Mouse (Mus musculus) lung, postnatal 36 days (tissue): Measurements from ENCODE around the gene Klf3.
A peak's percentile ranks its signal among the peaks of the same experiment; 100 is the strongest.

Experiments
- DNase-seq: peaks from one replicate; pipeline ENCODE4 v3.0.0; 2022; ENCODE audit warnings: mixed read lengths

Klf3 gene

DNA sequence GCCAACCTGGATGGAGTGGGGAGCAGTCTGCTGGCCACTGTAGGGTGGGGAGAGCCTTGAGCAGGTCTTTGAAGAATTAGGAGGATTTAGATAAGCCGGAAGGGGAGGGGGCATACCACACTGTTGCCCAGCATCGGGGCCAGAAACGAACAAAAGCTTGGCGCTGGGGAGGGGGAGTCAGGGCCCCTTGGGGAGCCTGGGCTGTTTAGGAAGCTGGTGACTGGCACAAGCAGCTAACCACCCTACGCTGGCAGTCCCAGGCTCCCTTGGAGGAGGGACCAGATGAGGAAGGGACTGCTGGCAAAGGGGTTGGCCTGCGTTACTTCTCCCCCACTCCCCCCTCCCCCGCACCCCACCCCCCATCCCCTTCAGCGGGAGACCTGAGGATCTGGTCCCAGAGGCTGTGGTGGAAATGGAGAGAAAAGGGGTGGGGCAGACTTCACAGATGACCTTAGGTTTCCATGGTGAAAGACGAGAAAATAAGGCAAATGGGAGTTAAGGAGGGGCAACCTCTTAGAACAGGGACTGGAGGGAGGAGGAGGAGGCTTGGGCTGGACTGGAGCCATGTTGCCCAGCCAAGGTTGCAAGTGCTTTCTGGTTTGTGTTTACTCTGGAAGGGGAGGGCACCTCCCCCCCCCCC, 7.8 kb downstream of the Klf3 start:
- DNase-seq, result peak; percentile 79

DNA sequence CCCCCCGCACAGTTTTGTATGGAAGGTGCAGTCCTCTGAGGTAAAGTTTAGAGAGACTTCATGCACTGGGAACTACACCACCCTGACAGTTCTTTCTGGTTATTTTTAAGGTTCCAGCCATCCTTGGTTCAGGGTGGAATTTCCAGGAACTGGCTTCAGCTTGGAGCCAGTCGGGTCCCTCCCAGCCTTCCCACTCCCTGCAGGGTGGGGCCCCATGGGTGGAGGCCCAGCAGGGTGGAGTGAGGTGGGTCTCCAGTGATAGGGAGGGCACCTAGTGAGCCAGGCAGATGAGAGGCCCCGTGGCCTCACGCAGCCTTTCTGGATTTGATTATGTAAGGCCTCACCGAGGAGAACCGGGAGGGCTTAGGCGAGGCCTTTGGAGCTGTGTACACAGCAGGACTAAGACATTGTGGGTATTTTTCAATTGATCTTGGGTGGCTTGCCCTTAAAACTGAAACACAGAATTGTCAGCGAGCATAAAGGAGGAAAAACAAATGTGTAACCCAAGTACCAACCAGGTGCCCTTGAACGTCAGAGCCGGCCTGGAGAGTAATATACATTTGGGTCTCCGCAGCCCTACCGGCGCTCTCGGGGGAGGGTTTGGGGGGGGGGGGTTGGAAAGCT, 8.4 kb downstream of the Klf3 start:
- peak; percentile 80 for DNase-seq

DNA sequence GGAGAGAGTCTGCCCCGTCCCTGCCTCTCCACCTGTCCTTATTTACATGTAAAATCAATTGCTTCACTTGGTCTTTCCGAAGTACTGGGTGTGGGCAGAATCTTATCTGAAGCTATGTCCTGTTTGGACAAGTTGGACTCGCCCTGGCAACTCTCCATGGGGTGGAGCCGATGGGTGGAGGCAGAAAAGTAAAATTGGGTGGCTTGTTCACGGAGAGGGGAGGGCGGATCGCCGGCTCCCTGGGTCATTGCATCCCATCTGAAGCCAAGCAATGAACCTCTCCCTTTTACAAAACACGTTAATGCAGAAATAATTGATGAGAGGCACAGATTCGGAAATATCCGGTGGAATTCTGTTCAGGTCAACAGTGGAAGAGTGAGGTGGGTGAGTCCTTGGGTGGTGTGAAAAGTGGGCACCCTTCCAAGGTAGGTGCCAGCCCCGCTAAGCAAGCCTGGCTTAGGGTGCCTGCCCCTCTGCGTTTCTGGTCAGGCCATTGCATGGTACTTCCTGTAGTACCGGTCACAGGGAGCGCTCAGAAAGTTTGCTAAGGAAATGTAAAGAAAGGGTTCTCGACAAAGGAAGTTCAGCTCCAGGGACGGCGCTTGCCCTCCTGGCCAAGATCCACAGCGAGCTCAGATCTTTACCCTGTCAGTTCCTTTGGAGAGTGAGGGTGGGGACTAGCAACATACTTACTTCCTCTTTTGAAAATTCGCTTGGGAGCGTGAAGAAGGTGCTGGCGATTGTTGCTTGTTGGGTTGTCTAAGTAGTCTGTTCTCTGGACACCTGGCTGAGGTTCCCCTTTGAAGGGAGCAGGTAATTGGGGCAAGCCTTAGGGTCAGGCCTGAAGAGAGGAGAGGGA, 9.2 kb downstream of the Klf3 start:
- DNase-seq, result peak; percentile 97

DNA sequence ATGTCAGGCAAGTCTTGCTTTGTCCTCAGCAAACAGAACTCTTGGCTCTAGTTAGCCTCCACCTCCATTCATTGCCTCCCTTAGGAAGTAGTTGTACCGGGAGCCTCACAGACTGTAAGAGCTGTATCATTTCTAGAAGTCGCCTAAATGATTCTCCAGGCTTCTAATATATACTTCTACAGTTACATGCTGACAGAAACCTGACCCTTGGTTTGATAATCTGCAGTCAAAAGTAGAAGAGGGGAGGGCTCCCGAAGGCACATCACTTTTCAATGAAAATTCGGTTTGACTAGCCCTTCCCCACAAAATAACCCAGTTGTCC, 9.8 kb downstream of the Klf3 start:
- DNase-seq, result no peak

DNA sequence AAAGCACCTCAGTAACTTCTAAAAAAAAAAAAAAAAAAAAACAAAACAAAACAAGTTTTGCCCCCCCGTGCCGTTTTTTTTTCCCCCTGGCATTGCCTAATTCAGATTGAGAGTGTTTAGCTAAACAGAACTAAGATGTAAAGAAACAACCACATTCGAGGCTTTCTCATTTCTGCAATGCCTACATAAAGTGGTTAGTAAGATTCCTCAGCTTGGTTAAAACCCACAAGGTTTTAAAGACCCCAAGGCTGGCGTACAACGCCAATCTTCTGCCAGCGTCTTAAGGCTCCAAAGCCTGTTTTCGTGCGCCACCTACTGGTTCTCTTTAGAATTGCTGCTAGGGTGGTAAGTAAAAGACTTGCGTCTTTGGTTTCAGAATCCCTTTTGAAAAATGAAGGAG, 10.2 kb downstream of the Klf3 start:
- DNase-seq, result peak; percentile 94

DNA sequence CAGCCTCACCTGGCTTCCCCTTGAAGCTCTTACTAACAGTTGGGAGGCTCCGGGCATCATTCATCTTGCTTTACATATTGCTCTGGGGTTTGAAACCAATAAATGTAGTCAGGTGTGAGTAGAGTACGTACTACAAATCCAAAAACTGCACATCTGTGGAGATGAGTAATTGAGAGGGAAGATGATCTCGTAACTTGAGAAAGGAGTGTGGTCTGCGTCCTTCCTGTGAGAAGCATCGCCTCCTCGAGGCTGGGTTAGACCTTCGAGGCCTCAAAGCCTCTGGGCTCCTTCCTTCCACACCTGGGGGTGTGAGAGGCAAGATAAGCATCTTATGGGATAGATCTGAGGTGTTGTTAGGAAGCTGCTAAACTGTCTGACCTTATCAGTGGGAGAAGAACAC, 11.2 kb downstream of the Klf3 start:
- DNase-seq, result no peak

DNA sequence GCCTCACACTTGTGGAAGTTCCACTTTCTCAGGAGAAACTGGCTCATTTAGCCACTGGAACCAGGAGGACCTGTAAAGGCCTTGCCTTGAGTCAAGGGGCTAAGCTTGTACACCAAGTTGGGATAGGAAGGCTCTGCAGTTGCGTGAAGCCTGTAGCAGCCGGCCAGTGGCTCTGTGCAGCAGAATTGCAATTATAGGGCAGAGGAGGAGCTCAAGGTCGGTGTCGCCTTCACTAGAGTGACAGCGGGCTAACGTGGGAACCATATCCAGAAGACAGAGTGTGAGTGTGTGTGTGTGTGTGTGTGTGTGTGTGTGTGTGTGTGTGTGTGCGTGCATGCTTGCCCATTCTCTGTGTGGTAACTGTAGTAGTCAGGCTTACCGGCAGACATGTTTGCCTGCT, 12.4 kb downstream of the Klf3 start:
- no peak for DNase-seq

DNA sequence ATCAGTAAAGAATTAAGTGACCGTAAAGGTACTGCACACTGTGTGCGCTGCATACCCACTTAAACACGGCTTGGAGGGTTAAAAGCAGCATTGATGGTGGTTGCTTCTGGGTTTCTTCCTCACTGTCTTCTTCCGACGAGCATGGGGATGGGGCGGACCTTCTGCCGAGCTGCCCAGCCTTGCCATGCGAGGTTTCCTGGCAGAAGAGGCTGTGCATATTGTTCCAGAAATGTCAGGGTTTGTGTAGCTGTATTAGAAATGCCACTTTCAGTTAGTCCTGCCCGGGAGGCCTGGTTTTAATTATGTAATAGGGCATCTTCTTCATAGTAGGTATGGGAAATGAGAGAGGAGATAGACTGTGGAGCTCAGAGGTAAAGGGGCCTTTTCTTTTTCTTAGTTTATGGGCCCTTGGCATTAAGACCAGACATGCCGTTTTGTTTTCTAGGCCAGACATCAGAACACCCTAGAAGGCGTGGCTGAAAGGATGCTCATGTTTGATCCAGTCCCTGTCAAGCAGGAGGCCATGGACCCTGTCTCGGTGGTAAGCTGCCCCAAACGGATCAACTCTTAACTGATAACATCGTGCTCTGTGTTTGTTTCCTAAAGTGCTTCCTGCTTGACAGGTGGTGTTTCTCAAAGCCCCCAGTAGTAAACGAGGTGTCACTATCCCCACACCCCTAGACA, 13.2 kb downstream of the Klf3 start:
- no peak for DNase-seq

DNA sequence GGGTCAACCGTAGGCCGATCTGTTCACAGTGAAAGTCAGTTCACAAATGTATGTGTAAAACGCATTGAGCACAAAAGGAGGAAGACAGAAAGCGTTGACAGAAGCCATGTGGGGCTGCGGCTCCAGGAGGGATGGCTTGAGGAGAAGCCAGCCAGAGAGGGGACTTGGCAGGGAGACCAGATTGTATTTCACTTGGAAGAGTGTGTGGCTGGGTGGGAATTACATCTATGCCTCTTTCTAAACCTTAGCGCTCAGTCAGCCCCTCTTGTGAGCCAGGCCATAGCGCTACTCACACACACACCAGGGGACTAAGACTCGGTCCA, 13.7 kb downstream of the Klf3 start:
- DNase-seq, result no peak

DNA sequence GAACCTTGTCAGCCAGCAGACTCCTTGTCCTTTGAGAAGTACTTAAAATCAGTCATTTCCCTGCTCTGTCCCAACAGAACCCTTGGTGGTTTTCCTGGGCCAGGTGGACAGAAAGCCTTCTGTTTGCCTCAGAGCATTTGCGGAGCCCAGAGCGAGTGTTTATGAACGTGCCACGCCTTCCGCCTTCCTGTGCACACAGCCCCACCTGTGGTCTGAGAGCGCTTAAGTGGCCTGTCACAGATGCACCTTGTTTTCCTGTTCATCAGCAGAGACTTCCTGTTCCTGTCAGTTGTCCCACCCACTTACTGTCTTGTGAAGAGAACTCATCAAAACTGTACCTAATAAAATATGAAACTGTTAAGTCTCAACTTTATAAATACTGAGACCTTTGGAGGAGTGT, 16.2 kb downstream of the Klf3 start:
- peak; percentile 77 for DNase-seq

DNA sequence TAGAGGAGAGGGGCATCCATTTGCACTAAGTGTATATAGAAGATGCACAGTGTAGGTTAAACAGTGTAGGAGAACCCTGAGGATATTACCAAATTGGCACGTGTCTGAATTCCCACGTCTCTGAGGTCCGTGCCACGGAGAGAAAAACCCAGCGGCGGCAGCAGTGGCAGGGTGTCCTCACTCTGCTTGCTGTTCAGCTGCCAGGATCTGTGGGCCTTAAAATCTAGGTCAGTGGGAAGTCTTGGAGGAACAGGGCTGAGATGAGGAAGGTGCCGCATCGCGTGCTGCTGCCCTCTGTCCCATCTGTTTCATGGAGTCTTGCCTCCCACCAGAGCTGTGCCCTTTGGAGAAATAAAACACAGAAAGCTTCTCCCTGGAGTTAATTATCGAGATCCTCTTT, 16.9 kb downstream of the Klf3 start:
- no peak for DNase-seq

DNA sequence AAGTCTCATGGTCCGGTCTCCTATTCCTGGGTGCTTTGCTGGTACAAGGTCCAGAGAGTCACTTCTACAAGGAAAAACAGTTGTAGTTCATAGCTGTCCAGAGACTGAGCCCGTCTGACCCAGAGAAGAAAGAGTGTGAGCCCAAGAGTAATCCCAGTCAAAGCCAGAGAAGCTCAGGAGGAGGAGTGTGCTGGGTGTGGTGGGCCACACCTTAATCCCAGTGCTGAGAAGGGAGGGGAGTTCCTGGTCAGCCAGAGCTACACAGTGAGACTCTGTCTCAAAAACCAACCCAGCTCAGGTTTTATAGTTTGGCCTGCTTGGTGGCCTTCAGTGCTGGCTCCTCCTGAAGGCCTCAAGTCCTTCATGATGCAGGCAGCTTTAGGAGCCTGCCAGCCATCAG, 18.1 kb downstream of the Klf3 start:
- no peak for DNase-seq

DNA sequence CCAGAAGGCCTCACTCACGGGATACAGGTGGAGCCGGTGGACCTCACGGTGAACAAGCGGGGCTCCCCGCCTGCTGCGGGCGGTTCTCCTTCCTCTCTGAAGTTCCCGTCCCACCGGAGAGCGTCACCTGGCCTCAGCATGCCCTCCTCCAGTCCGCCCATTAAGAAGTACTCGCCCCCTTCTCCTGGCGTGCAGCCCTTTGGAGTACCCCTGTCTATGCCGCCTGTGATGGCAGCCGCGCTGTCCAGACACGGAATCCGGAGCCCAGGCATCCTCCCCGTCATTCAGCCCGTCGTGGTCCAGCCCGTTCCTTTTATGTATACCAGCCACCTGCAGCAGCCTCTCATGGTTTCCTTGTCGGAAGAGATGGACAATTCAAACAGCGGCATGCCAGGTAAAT, 18.8 kb downstream of the Klf3 start:
- DNase-seq, result no peak

DNA sequence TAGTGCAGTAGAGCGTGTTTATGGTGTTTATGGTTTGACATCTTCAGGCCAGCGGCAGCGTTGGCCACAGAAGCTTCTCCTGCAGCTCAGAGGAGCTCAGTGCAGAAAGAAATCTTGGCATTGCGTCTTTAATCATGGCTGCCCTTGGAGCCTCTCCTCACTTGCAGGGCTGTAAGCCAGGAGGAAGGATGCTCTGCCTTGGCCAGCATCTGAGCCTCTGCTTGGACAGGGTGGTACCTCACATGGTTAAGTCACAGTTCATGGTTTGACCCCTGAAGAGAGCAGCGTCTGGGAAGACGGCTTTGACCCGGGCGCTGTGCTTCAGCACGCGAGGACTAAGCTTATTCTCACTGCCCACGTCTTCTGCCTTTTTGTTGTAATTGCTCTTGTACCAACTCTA, 20.2 kb downstream of the Klf3 start:
- DNase-seq, result no peak

DNA sequence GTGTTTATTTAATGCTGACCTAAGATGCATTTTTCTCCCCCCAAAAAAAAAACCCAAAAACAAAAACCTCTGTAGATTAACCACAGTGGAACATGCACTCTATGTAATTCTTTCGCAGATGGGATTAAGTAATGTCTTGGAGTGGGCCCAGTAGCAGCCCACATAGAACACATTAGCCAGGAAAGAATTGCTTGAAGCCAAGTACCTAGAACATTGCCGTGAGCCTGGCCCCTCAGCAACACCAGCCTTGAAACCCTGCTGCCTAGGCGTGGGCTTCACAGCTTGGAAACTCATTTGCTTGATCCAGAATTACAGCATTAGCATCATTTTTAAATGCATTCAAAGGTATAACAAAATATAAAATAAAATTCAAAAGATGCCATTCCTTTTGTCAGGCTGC, 21.6 kb downstream of the Klf3 start:
- no peak for DNase-seq

DNA sequence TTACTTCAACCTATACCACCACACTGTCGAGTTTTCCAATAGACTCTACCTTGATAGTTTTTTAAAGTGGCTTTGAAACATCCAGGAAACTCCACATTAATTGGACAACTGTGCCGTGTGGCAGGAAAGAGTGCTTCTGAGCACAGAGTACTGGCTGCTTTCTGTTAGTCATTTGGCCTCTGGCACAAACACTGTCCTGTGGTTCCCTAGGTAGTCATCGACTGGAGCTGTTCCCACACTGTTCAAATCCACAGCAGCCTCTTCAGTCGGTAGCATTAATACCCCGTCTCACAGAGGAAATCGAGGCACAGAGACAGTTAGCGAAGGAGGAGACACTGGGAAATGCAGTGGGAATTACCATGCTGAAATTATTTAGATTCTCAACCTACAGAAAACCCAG, 22.3 kb downstream of the Klf3 start:
- DNase-seq, result no peak

DNA sequence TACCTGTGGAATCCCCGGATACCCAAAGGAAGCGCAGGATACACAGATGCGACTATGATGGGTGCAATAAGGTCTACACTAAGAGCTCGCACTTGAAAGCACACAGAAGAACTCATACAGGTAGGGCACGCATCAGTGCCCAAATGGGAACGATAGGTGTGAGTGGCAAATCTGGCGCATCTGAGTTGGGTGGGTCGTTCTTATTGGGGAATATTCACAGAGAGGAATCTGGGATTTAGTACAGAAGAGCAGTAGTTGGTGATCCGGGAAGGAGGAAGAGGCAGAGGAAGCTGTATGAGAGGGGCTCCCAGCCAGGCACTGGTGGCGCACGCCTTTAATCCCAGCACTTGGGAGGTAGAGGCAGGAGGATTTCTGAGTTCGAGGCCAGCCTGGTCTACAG, 24.0 kb downstream of the Klf3 start:
- no peak for DNase-seq

DNA sequence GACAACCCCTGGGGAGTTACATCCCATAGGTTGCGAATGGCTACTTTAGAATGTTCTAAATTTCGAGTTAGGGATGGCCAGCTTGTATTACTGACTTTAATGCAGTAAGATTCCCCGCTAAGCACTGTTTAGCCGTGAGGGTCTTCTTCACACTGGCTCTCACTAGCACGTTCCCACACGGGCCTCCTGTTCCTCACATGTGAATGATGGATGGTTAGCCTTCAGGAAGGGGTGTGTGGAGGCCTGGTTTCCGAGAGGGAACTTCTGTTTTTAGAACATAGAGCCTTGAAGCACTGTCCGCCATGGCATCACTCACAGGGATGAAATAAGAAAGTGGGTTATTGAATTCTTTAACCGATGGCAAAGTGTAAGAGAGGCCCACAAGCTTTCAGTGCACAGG, 25.1 kb downstream of the Klf3 start:
- DNase-seq, result no peak

DNA sequence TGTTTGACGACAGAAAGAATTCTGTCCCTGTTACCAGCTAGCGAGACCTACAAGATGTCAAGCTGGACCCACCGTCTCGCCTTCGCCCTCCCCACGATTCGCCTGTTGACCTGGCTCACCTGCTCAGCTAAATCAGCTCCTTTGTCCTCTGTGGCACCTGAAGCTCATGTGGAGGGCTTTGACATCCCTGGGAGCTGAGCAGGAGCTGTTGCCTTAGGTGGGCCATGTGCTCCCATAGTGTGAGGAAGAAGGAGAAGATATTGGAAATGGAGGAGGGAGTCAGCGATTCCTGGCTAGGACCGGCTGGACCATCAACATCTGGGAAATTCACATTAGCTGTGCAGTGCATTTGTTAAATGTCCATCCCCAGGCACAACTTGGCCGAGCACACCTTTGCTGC, 26.4 kb downstream of the Klf3 start:
- DNase-seq, result no peak

DNA sequence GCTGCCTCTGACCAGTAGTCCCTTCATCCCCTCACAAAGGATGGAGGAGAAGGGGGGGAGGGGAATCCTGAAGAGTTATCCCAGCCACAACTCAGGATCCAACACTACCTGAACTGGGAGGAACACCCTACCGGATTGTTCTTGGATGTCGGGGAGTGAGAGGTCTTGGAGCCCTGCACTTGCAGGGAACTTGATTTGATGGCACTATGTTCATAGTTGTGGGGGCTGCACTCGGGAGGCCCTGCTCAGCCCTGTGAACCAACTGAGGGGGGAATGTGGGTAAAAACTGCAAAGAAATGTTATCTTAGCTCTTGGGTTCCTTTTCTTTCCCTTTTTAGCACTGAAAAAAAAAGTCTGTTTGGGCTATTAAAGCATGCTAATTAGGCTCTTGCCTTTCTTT, 27.6 kb downstream of the Klf3 start:
- DNase-seq, result no peak

DNA sequence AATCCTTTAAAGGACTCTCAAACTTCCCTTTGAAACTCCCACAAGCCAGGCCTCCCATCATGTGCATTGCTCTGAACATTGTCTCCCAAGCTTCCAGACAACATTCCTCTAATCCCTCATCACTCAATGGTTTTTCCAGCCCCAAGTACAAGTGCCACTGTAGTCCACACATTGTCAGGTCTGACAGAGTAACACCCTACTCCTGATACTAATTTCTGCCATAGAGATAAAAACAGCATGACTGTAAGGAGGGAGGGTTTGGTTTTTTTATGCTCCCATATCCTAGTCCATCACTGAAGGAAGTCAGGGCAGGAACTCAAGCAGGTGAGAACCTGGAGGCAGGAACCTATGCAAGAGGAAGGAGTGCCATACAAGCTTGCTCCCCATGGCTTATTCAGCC, 30.2 kb downstream of the Klf3 start:
- DNase-seq, result no peak

DNA sequence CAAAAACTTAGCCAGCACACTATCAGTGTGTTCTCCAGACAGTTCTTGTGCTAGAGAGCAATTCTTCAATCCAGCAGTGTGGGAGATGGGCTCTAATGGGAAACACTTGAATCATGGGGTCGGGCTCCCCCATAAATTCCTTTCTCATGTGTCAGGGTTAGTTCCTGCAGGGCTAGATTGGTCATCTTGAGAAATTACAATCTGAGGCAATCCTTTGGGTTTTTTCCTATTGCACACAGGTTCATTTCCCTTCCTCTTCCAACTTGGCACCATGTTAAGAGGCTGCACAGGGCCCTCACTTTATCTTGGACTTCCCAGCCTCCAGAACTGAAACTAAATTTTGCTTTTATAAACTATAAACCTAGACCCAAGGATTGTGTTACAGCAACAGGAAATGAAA, 31.0 kb downstream of the Klf3 start:
- no peak for DNase-seq

DNA sequence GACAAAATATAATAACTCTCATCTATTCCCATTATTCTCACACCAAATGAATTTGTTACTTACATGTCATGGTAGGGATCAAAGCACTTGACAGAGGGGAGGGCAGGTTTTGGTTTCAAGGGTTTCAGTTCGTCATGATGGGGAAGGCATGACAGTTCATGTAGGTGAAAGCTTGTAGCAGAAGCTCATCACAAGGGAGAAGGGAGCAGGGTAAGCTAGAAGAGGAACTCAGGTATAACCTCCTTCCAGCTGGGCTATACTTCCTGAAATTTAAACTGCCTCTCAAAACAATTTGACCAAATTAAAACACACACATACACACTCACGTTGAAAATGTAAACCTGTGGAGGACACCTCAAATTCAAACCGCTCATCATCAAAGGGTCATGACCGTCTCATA, 32.1 kb downstream of the Klf3 start:
- DNase-seq, result no peak

DNA sequence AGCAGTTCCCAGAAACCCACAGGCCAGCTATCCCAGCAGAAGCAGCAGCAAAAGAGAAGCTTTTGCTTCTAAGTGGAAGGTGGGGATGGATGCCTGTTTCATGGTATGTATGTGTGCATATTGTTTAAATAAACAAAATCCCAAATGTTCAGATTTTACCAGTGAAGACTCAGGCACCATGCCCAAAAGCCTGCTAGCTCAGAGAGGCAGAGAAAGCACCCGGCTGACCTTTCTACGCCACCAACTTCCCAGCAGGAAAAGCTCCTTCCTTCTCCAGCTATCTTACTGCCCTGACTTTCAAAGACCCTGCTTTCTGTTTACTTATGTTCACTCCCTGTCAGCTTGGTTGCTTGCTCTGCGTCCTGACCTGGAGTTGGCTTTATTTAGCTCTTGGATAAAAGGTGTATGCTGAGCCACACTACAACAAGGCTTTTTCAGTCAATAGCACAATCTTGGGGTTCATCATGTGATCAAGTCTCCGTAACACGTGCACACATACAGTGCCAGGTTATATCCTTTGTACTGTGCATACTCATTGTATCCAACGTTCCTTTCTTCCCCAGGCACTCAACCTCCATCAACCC, 35.9 kb downstream of the Klf3 start:
- no peak for DNase-seq
